Mouse (Mus musculus) brown adipose tissue, adult 24 weeks (tissue): ENCODE data around the gene 1700042G07Rik. TPM values are rescaled to one million over a fixed set of nuclear protein-coding genes. Genes with fewer than 3 reads are reported as not detected.

Source experiments
- H3K27ac ChIP-seq: fragments of 200-500 bp; replicated peaks from 2 replicates; pipeline ENCODE4 v1.5.1; 2012; ENCODE audit warnings: low read depth, mild to moderate bottlenecking, low read length
- H3K4me1 ChIP-seq: fragments of 200-500 bp; 2 replicates; pipeline ENCODE4 v1.6.1; 2012; ENCODE audit warnings: low read length, mixed read lengths; ENCODE audit not compliant: control insufficient read depth, insufficient read depth, insufficient read length
- H3K4me3 ChIP-seq: fragments of 200-500 bp; 2 replicates; pipeline ENCODE4 v1.5.1; 2012; ENCODE audit warnings: low read depth, mild to moderate bottlenecking, low read length, moderate library complexity; ENCODE audit not compliant: insufficient read depth
- polyA plus RNA-seq: library from polyadenylated mRNA; stranded (reverse); fragments of >200 nt; gene quantifications from 2 replicates; pipeline ENCODE4 v1.2.4, GENCODE M21; 2012; ENCODE audit not compliant: missing spikeins, insufficient read depth, insufficient read length

The 1700042G07Rik gene
- polyA plus RNA-seq, 1 experiment: not detected

DNA sequence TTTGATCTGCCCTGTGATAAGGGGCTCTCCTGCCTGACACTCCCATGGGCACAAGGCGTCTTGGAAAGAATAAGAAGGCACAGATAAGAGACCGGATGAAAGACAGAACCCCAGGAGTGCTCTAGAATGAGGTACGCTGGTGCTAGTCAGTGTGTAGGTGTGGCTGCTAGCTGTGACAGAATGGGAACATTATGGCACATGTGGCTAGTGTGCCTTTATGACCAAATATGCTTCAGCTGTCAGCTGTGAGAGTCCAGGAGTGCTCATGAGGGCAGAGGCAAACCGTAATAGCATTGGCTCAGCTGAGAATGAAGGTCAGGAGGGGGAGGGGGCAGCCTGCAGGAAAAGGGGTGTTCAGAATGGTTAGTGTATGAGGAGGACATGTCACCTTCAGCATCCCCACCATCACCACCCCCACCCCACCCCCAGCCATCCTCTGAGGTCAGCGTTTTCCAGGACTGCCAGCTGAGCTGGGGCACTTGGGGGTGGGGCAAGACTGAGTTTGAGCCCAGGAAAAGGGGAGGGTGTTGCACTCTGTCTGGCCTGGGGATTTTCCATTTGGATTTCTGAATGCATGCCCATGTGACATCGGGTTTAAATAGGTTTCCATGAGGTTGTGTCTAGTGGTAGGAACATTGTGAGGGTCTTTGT lies 1.4 kb downstream of the 1700042G07Rik start:
- Histone ChIP-seq H3K4me3 (no peak overlapping the region), H3K27ac (peak overlapping the region; percentile 27), H3K4me1 (peaks cover 22% of the 10 kb centered on the region)

DNA sequence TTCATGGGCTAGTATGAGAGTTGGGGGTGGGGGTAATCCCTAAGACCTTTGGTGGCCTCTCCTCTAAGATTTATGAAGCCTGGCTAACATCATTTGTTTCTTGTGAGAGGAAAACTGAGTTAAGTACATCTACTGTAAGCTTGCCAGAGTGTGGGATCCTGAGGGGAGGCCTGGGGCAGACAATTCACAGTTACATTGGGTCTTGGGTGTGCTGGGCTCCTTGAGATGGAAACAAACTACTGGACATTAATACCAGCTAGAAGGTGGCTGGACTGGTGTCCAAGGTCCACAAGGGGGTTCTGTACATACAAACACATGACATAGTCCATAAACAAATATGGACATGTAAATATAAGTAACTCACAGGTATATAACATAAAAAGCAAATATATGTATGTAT lies 2.0 kb downstream of the 1700042G07Rik start:
- 0 out of 2 replicates have a peak overlapping the region, but pooled peaks have one; percentile 2 for H3K27ac ChIP-seq
- H3K4me3 ChIP-seq: no peak overlapping the region
- peaks cover 22% of the 10 kb centered on the region for H3K4me1 ChIP-seq

DNA sequence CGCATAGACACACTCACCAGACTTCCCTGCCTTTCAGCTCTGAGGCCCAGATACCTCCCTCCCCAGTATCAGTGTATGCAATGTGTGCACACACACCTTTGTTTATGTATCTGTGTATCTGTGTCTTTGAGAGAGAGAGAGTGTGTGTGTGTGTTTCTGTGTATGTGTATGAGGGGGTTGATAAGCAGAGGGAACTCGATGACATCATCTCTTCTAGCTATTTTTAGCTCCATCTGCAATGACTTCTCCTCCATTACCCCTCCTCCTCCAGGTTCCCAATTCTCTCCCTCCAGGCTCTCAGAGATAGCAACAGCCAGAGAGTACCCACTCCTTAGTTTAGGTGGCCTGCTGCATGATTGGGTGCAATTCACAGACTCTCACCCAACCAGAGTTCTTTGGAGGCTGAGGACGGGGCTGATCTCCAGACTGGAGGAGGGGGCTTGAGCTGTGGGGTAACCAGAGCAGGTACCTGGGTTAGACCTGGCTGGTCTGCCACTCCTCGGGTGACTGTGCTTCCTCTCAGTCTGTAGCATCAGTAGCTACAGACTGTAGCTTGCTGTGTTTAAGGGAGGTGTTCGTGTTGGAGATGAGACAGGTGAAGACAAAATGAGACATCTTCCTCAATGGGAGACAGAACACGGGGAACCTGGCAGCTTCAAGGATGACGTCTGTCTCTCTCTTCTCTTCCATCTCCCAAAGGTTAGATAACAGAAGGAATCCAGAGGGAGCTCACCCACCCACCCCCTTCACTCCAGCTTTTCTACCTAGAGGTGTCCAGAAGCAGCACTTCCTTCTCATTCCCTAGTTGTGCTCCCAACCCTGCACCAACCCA lies 2.8 kb downstream of the 1700042G07Rik start:
- peak overlapping the region; percentile 94 for H3K27ac ChIP-seq
- peaks cover 22% of the 10 kb centered on the region for H3K4me1 ChIP-seq
- peak overlapping the region; percentile 33 for H3K4me3 ChIP-seq

DNA sequence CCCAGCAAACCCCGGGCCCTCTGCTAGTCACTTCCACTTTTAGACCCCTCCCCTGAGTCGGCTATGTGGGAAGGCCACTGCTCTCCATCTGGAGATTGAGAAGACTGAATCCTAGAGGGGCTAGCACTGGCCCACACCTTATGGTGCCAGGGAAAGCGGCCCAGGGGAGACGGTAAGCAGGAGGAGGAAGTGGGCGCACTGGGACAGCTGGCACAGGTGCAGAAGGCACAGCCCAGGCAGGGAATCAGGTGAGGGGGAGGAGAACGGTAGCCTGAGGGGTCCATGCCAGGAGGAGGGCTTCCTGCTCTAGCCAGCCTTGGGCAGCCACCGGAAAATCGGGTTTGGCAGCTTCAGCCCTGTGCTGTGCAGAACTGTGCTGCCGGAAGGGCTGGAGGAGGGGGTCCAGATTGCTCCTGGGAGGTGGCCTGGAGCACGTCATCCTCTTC lies 3.4 kb downstream of the 1700042G07Rik start:
- peaks cover 22% of the 10 kb centered on the region for H3K4me1 ChIP-seq
- peak overlapping the region; percentile 33 for H3K4me3 ChIP-seq
- peak overlapping the region; percentile 94 for H3K27ac ChIP-seq

DNA sequence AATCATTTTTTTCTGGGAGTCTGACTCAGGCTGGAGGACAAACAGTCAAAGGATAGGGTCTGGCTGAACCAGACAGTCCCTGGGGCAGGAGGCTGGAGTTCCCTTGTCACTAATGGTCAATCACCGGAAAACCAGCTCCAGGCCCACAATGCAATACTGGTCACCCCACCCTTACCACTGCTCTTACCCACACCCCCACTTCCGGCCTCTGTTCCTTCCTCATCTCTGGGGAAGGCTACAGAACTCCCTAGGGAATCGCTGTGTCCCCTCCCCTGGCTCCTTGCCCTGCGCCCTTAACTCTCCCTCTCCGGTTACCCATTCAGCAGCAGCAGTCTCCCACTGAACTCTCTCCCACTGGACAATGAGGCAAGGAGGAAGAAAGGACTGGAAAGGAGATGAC lies 4.0 kb downstream of the 1700042G07Rik start:
- H3K27ac ChIP-seq: peak overlapping the region; percentile 97
- peak overlapping the region; percentile 33 for H3K4me3 ChIP-seq
- peaks cover 24% of the 10 kb centered on the region for H3K4me1 ChIP-seq

DNA sequence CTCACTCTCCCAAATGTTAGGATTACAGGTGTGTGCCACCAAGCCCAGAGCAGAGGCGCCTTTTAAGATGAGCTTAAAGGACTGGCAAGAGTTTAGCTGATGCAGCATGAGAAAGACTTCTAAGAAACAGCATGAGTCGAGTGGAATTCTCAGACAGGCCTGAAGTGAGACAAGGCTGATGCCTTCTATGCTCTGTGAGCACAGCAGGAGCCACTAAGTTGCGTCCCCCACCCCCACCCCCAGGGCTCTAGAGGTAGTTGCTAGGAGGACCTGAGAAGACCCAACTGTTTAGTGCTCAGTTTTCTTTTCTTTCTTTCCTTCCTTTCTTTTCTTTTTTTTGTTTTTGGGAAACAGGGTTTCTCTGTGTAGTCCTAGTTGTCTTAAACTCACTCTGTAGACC lies 8.9 kb downstream of the 1700042G07Rik start:
- no peak overlapping the region for H3K4me3 ChIP-seq
- H3K4me1 ChIP-seq: peaks cover 16% of the 10 kb centered on the region; the same call in 1 of the 2 replicates
- peak overlapping the region; percentile 99 for H3K27ac ChIP-seq

DNA sequence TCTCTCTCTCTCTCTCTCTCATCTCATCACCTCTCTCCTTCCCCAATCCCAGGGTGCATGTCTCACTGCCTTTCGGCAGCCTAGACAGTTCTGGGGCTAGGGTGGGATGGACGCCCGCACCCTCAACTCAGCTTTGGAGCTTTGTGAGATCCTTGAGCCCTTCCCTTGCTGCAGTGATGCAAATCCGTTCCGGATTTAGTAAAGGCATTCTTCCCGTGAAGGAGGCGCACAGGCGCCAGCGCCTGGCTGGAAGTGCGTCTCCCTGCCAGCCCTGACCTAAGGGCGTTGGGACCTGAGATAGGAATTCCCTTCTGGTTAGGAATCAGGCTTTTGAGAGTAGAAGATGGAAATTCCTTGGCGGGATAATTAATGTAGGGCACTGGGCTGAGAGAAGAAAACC lies 9.6 kb downstream of the 1700042G07Rik start:
- Histone ChIP-seq H3K4me1 (peaks cover 16% of the 10 kb centered on the region; the same call in 1 of the 2 replicates), H3K27ac (peak overlapping the region; percentile 99)

DNA sequence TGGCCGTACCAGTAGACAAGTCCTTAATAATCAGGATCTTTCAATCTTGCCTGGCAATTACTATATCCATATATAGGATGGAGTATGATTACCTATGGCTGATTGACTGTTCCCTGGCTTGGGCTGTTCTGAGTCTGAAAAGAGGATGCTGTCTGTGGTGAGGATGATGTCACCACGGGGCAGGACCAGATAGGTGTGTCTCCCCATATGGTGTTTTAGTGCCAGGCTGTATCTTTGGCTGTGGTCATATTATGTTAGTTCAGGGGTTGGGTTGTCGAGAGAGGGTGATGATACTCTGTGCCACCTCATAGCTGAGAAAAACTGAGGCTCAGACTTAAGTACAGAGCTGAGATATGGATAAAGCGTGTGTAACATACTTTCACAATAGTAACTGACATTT lies 11.9 kb downstream of the 1700042G07Rik start:
- H3K4me1 ChIP-seq: peaks cover 12% of the 10 kb centered on the region; the same call in 1 of the 2 replicates
- H3K4me3 ChIP-seq: no peak overlapping the region
- no peak overlapping the region for H3K27ac ChIP-seq

More for the DNA sequence above, 9.6 kb downstream of the 1700042G07Rik start:
- peak overlapping the region; percentile 43 for H3K4me3 ChIP-seq

DNA sequence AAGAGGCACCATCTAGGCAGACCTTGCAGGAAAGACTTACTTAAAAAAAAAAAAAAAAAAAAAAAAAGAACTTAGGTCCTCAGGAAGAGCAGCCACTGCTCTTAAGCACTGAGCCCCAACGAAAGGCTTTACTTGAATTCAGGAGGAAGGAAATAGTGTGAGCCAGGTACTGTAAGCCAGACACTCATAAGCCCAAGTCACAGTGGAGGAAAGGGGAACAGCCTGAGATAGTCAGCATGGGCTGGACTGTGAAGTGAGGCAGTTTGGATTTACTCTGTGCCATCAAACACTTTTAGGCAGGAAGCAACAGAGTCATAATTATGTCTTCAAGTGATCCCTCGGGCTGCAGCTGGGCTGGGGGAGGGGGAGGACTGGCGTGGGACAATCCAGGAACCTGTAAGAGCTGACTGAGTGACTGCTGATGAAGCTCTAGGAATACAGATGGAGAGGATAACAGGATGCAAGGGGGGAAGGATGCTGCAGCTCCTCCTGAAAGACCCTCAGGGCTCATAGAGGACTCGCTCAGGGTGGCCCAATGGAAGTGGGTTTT lies 19.2 kb downstream of the 1700042G07Rik start:
- Histone ChIP-seq H3K4me3 (no peak overlapping the region), H3K27ac (peak overlapping the region; percentile 35)

DNA sequence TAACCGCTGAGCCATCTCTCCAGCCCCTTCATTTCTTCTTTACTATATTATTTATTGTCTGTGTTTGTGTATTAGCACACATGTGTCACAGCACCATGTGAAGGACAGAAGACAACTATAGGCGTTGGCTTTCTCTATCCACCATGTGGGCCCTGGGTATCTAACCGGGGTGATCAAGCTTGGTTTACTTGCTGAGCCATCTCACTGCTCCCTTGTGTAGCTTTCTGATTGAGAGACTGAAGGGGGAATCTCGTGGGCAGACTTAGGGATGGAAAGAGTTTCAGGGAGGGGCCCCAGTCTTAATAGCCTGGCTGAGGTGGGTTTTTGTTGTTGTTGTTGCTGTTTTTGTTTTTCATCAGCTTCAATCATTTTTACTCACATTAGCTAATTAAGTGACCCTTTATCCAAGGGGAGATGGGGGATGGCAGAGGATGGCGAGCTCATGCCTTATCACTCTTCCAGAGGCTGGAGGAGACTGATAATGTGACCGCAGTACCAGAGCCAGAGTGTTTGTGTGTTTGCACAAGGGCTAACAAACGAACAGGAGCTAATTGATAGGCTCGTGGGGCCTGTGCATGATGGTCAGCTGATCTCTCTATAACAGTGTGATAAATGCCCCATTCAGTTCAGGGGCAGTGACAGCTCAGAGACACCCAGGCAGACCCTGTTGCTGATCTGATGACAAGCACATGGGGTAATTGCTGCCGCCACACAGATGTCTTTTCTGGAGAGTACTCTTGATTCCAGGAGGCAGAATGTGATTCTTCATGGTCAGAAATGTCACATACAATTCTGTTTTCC lies 20.6 kb downstream of the 1700042G07Rik start:
- no peak overlapping the region for H3K27ac ChIP-seq
- no peak overlapping the region for H3K4me3 ChIP-seq
- peaks cover 7% of the 10 kb centered on the region; the same call in 1 of the 2 replicates for H3K4me1 ChIP-seq

More for the DNA sequence above, 19.2 kb downstream of the 1700042G07Rik start:
- peaks cover 7% of the 10 kb centered on the region; the same call in 1 of the 2 replicates for H3K4me1 ChIP-seq

DNA sequence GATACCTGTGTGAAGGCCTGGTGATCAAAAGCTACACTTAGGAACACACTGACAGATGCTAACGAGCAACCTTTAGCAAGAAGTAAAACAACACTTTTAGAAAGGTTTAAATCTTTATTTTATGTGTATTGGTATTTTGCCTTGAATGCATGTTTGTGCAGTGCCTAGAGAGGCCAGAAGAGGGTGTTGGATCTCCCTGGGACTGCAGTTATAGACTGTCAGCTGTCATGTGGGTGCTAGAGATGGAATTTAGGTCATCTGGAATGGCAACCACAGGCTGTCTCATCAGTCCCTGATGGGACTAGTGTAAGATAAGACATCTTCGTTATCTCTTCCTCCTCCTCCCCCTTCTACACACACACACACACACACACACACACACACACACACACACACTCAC lies 25.2 kb downstream of the 1700042G07Rik start:
- Histone ChIP-seq H3K4me3 (no peak overlapping the region), H3K4me1 (no peaks in the 10 kb centered on the region), H3K27ac (no peak overlapping the region)

DNA sequence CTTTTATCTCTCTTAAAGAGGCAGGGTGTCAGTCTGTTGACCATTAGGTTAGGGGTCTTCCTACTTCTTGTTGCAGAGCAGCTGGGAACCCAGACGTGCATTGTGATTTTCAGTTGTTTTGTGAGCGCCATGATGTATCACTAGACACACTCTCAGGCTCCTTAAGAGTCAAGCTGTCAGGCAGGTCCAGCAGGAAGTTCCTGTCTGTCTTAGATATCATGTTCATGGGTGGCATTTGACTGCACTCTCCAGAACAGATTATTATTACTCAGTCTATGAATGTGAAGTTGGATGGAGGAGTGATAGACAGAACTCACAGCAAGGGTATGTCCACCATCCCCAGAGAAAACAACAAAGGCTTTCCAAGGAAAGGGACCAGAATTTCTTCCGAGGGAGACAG lies 31.2 kb downstream of the 1700042G07Rik start:
- no peaks in the 10 kb centered on the region for H3K4me1 ChIP-seq
- no peak overlapping the region for H3K27ac ChIP-seq
- H3K4me3 ChIP-seq: no peak overlapping the region

DNA sequence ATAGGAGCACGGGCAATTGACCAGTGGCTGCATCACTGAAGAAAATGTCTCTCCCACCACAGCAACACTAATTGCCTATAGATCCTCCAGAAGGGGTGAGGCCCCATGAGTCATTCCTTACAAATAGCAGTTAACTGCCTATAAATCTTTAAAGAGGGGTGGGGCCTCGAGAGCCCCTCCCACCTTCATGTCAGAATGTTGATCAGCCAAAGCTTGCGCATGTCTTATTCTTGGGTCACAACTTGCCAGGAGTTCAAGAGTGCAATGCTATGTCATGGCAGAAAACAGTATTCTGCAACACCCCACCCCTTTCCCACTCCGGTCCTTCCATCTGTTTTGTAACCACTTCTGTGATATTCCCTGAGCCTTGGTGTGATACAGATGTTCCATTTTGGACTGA lies 33.4 kb downstream of the 1700042G07Rik start:
- no peaks in the 10 kb centered on the region for H3K4me1 ChIP-seq
- H3K27ac ChIP-seq: no peak overlapping the region
- H3K4me3 ChIP-seq: no peak overlapping the region

DNA sequence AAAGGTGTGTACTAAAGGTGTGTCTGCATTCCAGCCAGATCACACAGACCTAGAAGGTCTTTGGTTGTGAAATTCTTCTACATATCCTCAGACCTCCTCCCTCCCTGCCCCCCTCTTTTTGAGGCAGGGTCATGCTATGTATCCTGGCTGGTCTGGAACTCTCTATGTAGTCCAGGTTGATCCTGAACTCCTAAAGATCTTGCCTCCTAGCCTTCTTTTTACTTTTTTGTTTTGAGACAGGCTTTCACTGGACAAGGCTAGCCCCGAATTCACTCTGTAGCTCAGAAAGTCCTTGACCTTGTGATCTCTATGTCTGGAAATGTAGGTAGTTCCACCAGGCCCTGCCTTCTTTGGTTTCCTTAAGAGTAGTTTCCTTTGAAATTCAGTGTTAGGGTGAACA lies 35.7 kb downstream of the 1700042G07Rik start:
- Histone ChIP-seq H3K27ac (no peak overlapping the region), H3K4me1 (no peaks in the 10 kb centered on the region), H3K4me3 (no peak overlapping the region)
